Mouse (Mus musculus) hindlimb bud, embryonic 11.5 days (tissue): ENCODE results near the gene Ppp1r27.

Experiments used
- DNase-seq: peaks from one replicate; pipeline ENCODE4 v3.0.0-alpha.2; 2012; ENCODE audit warnings: low read depth, low spot score; ENCODE audit errors: extremely low spot score

Gene Ppp1r27

DNA sequence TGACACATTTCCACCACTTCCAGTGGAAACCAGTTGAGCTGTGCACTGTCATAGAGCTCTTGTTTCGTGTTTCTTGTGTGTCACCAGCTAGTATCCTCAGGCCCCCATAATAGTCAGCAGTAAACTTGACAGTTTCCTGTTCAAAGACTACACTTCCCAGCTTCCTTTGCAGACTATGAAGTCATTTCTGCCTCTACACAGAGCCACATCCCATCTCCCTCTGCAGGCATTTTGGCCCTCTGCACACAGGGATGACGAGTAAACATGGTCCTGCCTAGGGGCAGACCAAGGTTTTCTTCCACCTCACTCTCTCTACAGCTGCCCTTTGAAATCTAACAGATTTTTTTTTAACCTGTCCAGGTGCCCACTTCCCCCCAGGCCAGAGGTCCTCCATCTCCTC, 3.5 kb downstream of the Ppp1r27 start:
- DNase-seq = no peak

DNA sequence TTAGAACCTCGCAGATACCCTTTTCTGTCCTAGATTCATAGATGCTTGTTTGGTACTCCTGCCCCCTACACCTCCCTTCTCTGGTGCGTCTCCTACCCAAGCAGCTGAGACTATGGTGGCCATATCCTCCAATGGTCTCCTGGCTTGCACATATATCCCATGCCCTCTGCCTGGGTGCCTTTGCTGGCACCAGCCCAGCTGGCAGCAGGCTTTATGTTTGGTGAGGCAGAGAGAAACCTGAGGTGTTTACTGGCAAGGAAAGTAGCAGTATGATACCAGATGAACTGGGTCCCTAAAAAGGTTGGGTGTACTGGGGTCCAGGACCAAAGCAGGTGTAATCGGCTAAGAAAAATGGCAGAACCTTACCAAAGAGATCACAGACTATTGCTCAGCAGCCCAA, 5.0 kb downstream of the Ppp1r27 start:
- no peak for DNase-seq

GRCm38 (mm10) chr11:120542376-120542775, 8.6 kb downstream of the Ppp1r27 start:
- DNase-seq = no peak

GRCm38 (mm10) chr11:120541907-120542306, 9.0 kb downstream of the Ppp1r27 start:
- DNase-seq = no peak

DNA sequence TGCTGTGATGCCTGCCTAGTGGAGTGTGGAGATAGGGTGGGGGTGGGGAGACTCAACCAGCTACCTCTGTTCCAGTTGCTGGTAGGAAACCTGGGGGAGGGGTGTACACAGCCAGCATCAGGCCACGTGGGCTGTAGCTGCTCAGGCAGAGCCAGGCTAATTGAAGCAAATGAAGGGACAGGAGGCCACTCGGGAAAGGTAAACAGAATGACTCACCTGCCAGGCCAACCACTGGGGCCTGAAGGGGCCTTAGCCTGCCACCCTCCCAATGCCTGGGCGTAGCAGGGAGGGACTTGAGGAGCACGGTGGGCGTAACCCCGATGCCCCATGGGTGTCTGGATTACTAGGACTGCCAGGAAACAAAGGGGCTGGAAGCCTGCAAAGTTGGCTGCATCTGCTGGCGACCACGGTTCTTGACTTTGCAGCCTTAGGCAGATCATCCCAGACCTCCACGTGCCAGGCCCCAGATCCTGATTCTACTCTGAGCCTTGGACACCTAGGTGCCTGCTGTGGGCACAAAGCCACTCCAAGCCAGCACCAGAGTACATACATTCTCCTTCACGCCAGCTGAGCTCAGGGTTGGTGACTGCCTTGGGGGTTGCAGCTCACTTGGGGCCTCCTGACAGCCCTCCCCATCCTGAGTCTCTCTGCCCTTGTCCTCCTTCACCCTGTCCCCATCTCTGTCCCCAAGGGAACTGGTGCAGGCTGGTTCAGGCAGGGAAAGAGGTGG, 11.5 kb downstream of the Ppp1r27 start:
- no peak for DNase-seq

DNA sequence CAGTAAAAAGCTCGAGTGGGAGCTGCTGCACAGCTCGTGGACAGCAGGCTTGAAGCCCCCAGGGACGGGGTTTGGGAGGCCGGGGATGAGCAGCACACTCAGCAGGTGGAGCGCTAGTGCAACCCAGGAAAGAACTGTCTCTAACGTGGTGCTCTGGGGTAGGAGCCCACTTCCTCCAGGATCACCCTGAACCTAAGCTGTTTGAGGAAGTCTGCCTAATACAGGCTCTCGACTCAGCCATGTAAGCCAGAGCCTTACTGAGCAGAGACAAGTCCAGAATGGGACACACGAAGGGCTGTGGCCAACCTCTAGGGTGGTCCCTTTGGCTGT, 12.0 kb downstream of the Ppp1r27 start:
- no peak for DNase-seq

DNA sequence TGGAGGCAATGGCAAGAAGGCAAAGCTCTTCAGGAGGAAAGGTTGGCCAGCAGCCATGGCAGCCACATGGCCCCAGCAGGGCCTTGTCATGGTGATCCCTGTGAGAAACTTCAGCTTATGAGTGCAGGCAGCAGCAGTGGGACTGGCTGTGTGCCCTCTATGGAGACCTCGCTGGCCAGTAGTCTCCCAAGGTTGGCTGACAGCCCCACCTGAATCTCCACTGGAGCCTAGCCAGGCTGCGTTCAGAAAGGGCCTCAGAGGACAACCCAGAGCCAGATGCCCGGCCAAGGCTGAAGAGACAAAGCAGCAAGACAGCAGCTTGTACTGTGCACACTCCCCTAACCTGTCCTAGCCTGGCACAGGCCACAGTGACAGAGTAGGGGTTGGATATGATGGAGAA, 12.4 kb downstream of the Ppp1r27 start:
- DNase-seq = no peak

- DNase-seq = no peak
Observed at GRCm38 (mm10) chr11:120535804-120536203, 15.1 kb downstream of the Ppp1r27 start.

- DNase-seq = no peak
Observed at GRCm38 (mm10) chr11:120535145-120535544, 15.8 kb downstream of the Ppp1r27 start.

GRCm38 (mm10) chr11:120534093-120534492, 16.8 kb downstream of the Ppp1r27 start:
- DNase-seq = no peak

GRCm38 (mm10) chr11:120531646-120532045, 19.3 kb downstream of the Ppp1r27 start:
- no peak for DNase-seq

DNA sequence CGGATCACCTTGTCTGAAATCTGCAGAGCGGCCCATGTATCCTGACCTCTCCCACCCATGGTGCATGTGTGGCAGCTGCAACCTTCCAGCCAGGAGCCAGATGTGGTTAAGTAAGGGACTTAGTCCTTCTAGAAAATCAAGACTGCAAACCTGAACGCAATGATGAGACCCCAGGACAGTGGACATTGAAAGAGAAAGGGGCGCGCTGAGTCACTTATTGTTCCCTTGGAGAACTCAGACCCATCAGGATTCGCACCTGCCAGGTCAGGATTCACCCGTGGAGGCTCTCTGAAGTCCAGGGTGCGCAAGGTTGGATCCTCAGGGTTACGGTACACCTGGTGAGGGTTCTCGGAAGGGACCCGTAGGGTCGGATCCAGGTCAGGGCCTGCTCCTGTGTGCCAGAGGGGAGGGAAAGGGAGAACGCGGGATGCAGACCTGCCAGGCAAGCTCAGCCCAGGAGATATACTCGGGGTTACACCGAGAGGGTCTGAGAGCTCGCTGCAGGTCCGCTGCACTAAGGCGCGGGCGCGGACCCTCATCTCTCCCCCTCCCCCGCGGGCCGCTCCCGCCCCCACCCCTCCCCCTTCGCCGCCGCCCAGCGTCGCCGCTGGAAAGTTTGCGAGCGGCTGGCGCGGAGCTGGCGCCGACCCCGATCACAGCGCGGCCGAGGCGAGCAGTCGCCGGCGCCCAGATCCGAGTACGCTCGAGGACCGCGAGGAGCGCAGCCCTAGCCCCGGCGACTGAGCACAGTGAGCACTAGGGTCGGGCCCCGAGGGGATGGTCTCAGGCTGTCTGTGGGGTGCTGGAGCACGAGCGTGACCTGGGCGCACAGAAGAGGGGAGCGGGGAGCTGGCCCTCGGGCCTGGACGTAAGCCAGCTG, 20.6 kb downstream of the Ppp1r27 start, which contains the start of gene Gcgr:
Gcgr (plus strand) TSS at position 615 of the 880 bp plus-strand sequence.
- no peak for DNase-seq

DNA sequence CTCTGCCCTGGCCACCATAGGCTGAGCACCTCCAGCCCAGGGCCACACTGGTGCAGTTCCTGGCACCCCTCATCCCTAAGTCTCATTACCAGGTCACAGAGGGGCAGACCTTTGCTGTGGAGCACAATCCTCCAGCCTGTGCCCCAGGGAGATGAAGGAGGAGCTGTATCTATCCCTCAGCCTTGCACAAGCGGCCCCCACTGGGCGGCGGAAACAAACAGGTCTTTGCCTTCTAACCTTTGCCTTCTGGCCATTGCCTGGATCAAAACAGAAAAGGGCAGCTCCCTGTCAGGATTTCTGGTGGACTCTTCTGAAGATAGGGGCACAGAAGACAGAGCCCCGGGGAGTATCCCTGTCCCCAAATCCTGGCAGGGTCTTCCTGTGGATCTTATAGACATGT, 22.0 kb downstream of the Ppp1r27 start:
- no peak for DNase-seq

GRCm38 (mm10) chr11:120527690-120528354, 23.1 kb downstream of the Ppp1r27 start:
- DNase-seq = no peak

GRCm38 (mm10) chr11:120525959-120526358, 25.0 kb downstream of the Ppp1r27 start:
- no peak for DNase-seq

DNA sequence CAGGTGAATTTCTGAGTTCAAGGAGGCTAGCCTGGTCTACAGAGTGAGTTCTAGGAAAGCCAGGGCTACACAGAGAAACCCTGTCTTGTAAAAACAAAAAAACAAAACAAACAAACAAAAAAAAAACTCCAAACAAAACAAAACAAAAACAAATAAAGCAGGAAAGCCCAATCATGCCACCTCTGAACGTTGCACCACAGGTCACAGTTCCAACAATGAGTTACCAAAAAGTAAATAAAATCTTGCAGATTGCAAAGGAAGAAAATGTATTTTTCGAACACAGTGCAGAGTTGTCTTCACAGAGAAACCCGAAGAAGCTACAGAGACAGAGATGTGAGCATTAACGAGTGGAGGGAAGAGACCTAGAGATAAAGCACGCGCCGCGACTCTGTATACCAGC, 28.4 kb downstream of the Ppp1r27 start:
- DNase-seq = no peak

DNA sequence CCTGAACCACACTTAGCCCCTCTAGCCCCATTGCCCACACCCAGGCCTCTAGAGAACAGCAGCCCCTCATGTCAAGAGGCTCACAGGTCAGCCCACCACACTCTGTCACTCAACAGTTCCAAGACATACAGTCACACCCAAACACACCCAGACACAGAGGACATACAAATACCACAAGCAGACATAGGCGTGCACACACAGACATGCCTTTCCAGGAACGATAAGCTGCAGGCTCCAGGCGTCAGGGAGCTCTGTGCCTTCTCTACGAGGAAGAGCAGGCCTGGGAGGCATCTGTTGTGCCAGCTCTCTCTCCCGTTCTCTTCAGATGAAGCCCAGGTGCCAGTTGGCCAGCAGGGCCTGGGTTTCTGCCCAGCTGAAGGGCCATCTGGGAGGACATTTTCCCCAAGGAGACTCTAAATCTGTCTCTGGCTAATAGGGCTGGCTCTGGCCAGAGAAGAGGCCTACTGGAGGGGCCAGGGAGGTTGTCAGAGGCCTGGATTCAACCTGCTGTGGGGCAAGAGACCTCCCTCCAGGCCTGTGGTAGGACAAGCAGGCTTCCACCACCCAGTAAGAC, 29.9 kb downstream of the Ppp1r27 start:
- no peak for DNase-seq

GRCm38 (mm10) chr11:120520498-120520897, 30.4 kb downstream of the Ppp1r27 start:
- no peak for DNase-seq

GRCm38 (mm10) chr11:120519738-120520137, 31.2 kb downstream of the Ppp1r27 start:
- DNase-seq = no peak

DNA sequence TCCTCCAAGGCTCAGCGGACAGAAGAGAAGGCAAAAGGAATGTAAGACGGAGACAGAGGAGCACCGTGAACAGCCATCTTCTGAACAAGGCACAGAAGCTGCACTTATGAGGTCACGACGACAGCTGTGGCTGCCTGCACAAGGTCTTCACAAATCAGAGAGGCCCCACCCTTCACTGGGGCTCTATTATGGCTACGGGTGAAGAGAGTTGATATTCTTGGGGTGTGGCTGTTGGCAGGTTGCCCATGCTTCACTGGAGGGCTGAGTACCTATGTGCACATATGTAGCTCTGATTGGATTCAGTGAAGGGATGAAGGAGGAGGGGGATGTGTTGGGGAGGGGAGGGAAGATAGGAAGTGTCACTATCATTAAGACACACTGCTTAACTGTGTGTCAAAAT, 32.4 kb downstream of the Ppp1r27 start:
- DNase-seq = no peak

- no peak for DNase-seq
Observed at GRCm38 (mm10) chr11:120518027-120518426, 32.9 kb downstream of the Ppp1r27 start.
